Comparison of ENCODE assay signal across 19 mouse cellular contexts in genomic region chr6:135691561-135691960, GRCm38 (mm10).
DNase-seq lines count a peak whose midpoint lies in the region; ATAC-seq and TF ChIP-seq lines count a peak whose summit lies in the region.
"Had no signal": no experiment of that assay in that cellular context is flagged by ENCODE, and none has a peak within 500 bp of the region (broad histone marks: within the 10 kb centered on the region; RNA-seq: fewer than 3 reads in every experiment).

No protein-coding gene starts in this region.

- no peaks in the 10 kb centered on the region for H3K4me1 ChIP-seq in kidney, postnatal 0 days (replicated peaks; ENCODE audit: insufficient read depth, low read length)
- H3K4me1 ChIP-seq in testis, adult 2 months (ENCODE audit: control insufficient read depth, insufficient read depth, low read length): peaks cover 2% of the 10 kb centered on the region; the same call in 1 of the 2 replicates
- H3K4me1 ChIP-seq in MEL (ENCODE audit: control insufficient read depth in 1 of 2, insufficient read depth in 2 of 2, low read length in 2 of 2): no peaks in the 10 kb centered on the region
- H3K4me1 ChIP-seq: embryonic facial prominence, embryonic 15.5 days; forebrain, embryonic 13.5 days; heart, embryonic 10.5 days; liver, embryonic 13.5 days; midbrain, embryonic 12.5 days had no signal

- no peak for DNase-seq in kidney, postnatal 0 days (ENCODE audit: low spot score)
- no peak for DNase-seq in kidney, adult 11 months
- no peak for DNase-seq in testis, postnatal 10 days (ENCODE audit: low spot score)
- peak; percentile 21 for DNase-seq in MEL (ENCODE audit: low read depth, low spot score)
- peak; percentile 7 for DNase-seq in induced T-regulatory cell, adult 2 months (ENCODE audit: low read depth)
- DNase-seq: adrenal gland, postnatal 25 days; cerebellum, adult 9-11 months; heart, postnatal 14 days; layer of hippocampus, adult 9-11 months; liver, embryonic 13.5 days; lung, postnatal 36 days had no signal

- no peak for ATAC-seq in kidney, postnatal 0 days (replicated peaks; ENCODE audit: low FRiP score, low read depth)
- ATAC-seq in granulocyte monocyte progenitor cell, adult 5-6 weeks (replicated peaks; ENCODE audit: poor library complexity, severe bottlenecking): no peak
- ATAC-seq: forebrain, embryonic 13.5 days had no signal

- no peak overlapping the region for H3K27ac ChIP-seq in kidney, postnatal 0 days
- no peak overlapping the region for H3K27ac ChIP-seq in testis, adult 2 months (ENCODE audit: control insufficient read depth, insufficient read depth, low read depth, low read length)
- H3K27ac ChIP-seq in MEL (ENCODE audit: control insufficient read depth, low read depth, low read length): no peak overlapping the region
- H3K27ac ChIP-seq: embryonic facial prominence, embryonic 15.5 days; forebrain, embryonic 13.5 days; heart, embryonic 10.5 days; liver, embryonic 13.5 days; midbrain, embryonic 12.5 days had no signal

- TF ChIP-seq CTCF in kidney, postnatal 0 days (IDR thresholded peaks at IDR 0.05; ENCODE audit: low read depth): peak; percentile 13; the same call in 1 of the 2 replicates
- 0 out of 2 replicates have a peak, but pooled peaks have one; percentile 11 for TF ChIP-seq CTCF in testis, adult 2 months (IDR thresholded peaks at IDR 0.05; ENCODE audit: control insufficient read depth, insufficient read depth, insufficient replicate concordance, low read depth, low read length)
- peak; percentile 3 to 30 (median 18); a peak in 3 of 6 replicates for TF ChIP-seq CTCF in MEL (IDR thresholded peaks at IDR 0.05 in 2 of 3, conservative IDR thresholded peaks at IDR 0.05 in 1 of 3; ENCODE audit: control insufficient read depth in 1 of 3, insufficient read depth in 1 of 3, low read depth in 2 of 3, low read length in 3 of 3, poor library complexity in 1 of 3, severe bottlenecking in 1 of 3)

- no peak for TF ChIP-seq POLR2A in testis, adult 2 months (IDR thresholded peaks at IDR 0.05; ENCODE audit: control insufficient read depth, low read depth, low read length)
- TF ChIP-seq POLR2A in MEL (IDR thresholded peaks at IDR 0.05; ENCODE audit: control insufficient read depth in 1 of 2, insufficient read depth in 1 of 2, low read depth in 1 of 2, low read length in 2 of 2, poor library complexity in 1 of 2): no peak

- no peaks in the 10 kb centered on the region for H3K27me3 ChIP-seq in kidney, postnatal 0 days (ENCODE audit: insufficient read depth, low read length)
- no peaks in the 10 kb centered on the region for H3K27me3 ChIP-seq in testis, adult 2 months (ENCODE audit: control insufficient read depth, insufficient read depth, low read length)
- no peaks in the 10 kb centered on the region for H3K27me3 ChIP-seq in MEL (ENCODE audit: control insufficient read depth in 1 of 2, insufficient read depth in 2 of 2, low read length in 2 of 2)
- H3K27me3 ChIP-seq: CH12.LX; embryonic facial prominence, embryonic 15.5 days; forebrain, embryonic 13.5 days; liver, embryonic 13.5 days; midbrain, embryonic 12.5 days had no signal

- no peak for TF ChIP-seq EP300 in MEL (IDR thresholded peaks at IDR 0.05; ENCODE audit: low read depth in 1 of 2, low read length in 2 of 2)

- no peaks in the 10 kb centered on the region; the same call in 1 of the 2 replicates for H3K9me3 ChIP-seq in kidney, postnatal 0 days (replicated peaks; ENCODE audit: low read length)
- no peaks in the 10 kb centered on the region for H3K9me3 ChIP-seq in MEL (replicated peaks; ENCODE audit: insufficient read depth, low read length)
- H3K9me3 ChIP-seq: embryonic facial prominence, embryonic 15.5 days; heart, embryonic 10.5 days had no signal

- no peaks in the 10 kb centered on the region for H3K79me2 ChIP-seq in MEL (ENCODE audit: control insufficient read depth, insufficient read depth, low read length, poor library complexity)

- H3K36me3 ChIP-seq in kidney, postnatal 0 days (ENCODE audit: insufficient read depth, low read length): no peaks in the 10 kb centered on the region
- no peaks in the 10 kb centered on the region for H3K36me3 ChIP-seq in testis, adult 2 months (ENCODE audit: control insufficient read depth, insufficient read depth, low read length)
- H3K36me3 ChIP-seq in MEL (ENCODE audit: control insufficient read depth in 1 of 2, insufficient read depth in 2 of 2, low read length in 2 of 2): no peaks in the 10 kb centered on the region
- H3K36me3 ChIP-seq: embryonic facial prominence, embryonic 15.5 days; heart, embryonic 10.5 days; liver, embryonic 13.5 days; midbrain, embryonic 12.5 days had no signal

- peak; percentile 8 for TF ChIP-seq RAD21 in MEL (IDR thresholded peaks at IDR 0.05; ENCODE audit: low read depth, low read length)

- no peak overlapping the region for H3K4me2 ChIP-seq in kidney, postnatal 0 days (ENCODE audit: low read length)
- H3K4me2 ChIP-seq: embryonic facial prominence, embryonic 15.5 days; forebrain, embryonic 13.5 days; liver, embryonic 13.5 days; midbrain, embryonic 12.5 days had no signal

- no peak overlapping the region for H3K9ac ChIP-seq in kidney, postnatal 0 days (ENCODE audit: low read depth, low read length)
- no peak overlapping the region for H3K9ac ChIP-seq in MEL (ENCODE audit: control insufficient read depth, low read depth, low read length, poor library complexity, severe bottlenecking)
- H3K9ac ChIP-seq: embryonic facial prominence, embryonic 15.5 days; forebrain, embryonic 13.5 days; liver, embryonic 13.5 days; midbrain, embryonic 12.5 days had no signal

- 92% methylated on average over 7 of the region's 7 CpGs for WGBS in kidney, postnatal 0 days

- H3K4me3 ChIP-seq in kidney, postnatal 0 days (replicated peaks; ENCODE audit: low read depth, low read length): no peak overlapping the region
- no peak overlapping the region for H3K4me3 ChIP-seq in testis, adult 2 months (ENCODE audit: control insufficient read depth, low read depth, low read length)
- no peak overlapping the region for H3K4me3 ChIP-seq in MEL (ENCODE audit: control insufficient read depth in 1 of 2, insufficient read depth in 1 of 2, low read depth in 2 of 2, low read length in 2 of 2)
- H3K4me3 ChIP-seq: embryonic facial prominence, embryonic 15.5 days; forebrain, embryonic 13.5 days; heart, embryonic 10.5 days; liver, embryonic 13.5 days; midbrain, embryonic 12.5 days; myocyte had no signal

TF ChIP-seq in MEL, 35 proteins besides CTCF, POLR2A, EP300 and RAD21:
- no peak for TF ChIP-seq BHLHE40 (IDR thresholded peaks at IDR 0.05; ENCODE audit: borderline replicate concordance, low read depth, low read length)
- TF ChIP-seq CHD1 (IDR thresholded peaks at IDR 0.05; ENCODE audit: low read depth, low read length): no peak
- TF ChIP-seq KAT2A (conservative IDR thresholded peaks at IDR 0.05; ENCODE audit: low read depth, low read length): no peak
- no peak for TF ChIP-seq SIN3A (IDR thresholded peaks at IDR 0.05; ENCODE audit: low read length)
- no peak for TF ChIP-seq USF2 (IDR thresholded peaks at IDR 0.05; ENCODE audit: borderline replicate concordance in 1 of 2, insufficient read depth in 1 of 2, low read depth in 1 of 2, low read length in 2 of 2)
- TF ChIP-seq POLR2AphosphoS5 (IDR thresholded peaks at IDR 0.05; ENCODE audit: borderline replicate concordance, low read depth, low read length): no peak
- 0 out of 2 replicates have a peak, but pooled peaks have one; percentile 3 for TF ChIP-seq SMC3 (IDR thresholded peaks at IDR 0.05; ENCODE audit: low read depth, low read length)

Comparison
In these comparisons a context has a peak if more than half of its experiments do, and no peak if none do; other contexts are left out.
1. DNase-seq: peak in MEL (single experiment) and induced T-regulatory cell, adult 2 months (single experiment); none in kidney, postnatal 0 days (single experiment), kidney, adult 11 months (single experiment) and testis, postnatal 10 days (single experiment).
2. Peak in every context shown above with its lines, with median percentiles within 50 percentile points of each other: CTCF ChIP-seq.